ENCODE assay signal across 13 mouse cellular contexts in genomic region chr13:93930561-93931340, GRCm38 (mm10).
A peak's percentile ranks its signal among the peaks of the same experiment; 100 is the strongest.
DNase-seq lines count a peak whose midpoint lies in the region; ATAC-seq lines count a peak whose summit lies in the region.
"Had no signal": no experiment of that assay in that cellular context is flagged by ENCODE, and none has a peak within 500 bp of the region (broad histone marks: within the 10 kb centered on the region; RNA-seq: fewer than 3 reads in every experiment).

No protein-coding gene starts in this region.

- no peak overlapping the region for H3K4me2 ChIP-seq in kidney, embryonic 14.5 days (replicated peaks; ENCODE audit: low read depth, low read length)
- H3K4me2 ChIP-seq in intestine, embryonic 15.5 days (replicated peaks), result no peak overlapping the region
- H3K4me2 ChIP-seq: heart, embryonic 15.5 days; liver, embryonic 15.5 days; neural tube, embryonic 13.5 days had no signal

- no peaks in the 10 kb centered on the region for H3K27me3 ChIP-seq in kidney, embryonic 14.5 days (ENCODE audit: control insufficient read depth, insufficient read depth, low read length)
- no peaks in the 10 kb centered on the region for H3K27me3 ChIP-seq in intestine, embryonic 15.5 days (replicated peaks)
- H3K27me3 ChIP-seq: heart, embryonic 15.5 days; liver, embryonic 15.5 days; neural tube, embryonic 13.5 days had no signal

- peak; percentile 27; the same call in 1 of the 2 replicates for ATAC-seq in cerebellum, adult (ENCODE audit: insufficient number of reproducible peaks, low FRiP score, low TSS enrichment)
- no peak for ATAC-seq in kidney, embryonic 14.5 days (ENCODE audit: low FRiP score, low TSS enrichment)
- no peak for ATAC-seq in intestine, embryonic 15.5 days
- ATAC-seq in activated CD4-positive, CD25-positive, alpha-beta regulatory T cell, adult 4 months, result no peak
- ATAC-seq: forebrain, embryonic 14.5 days had no signal

- H3K4me3 ChIP-seq in kidney, embryonic 14.5 days (ENCODE audit: low read length), result no peak overlapping the region
- H3K4me3 ChIP-seq in intestine, embryonic 15.5 days (replicated peaks), result no peak overlapping the region
- H3K4me3 ChIP-seq: heart, embryonic 15.5 days; liver, embryonic 15.5 days; neural tube, embryonic 13.5 days had no signal

- 54% methylated on average over 7 of the region's 7 CpGs for WGBS in kidney, embryonic 14.5 days
- WGBS in intestine, embryonic 15.5 days, result 49% methylated on average over 7 of the region's 7 CpGs

- no peaks in the 10 kb centered on the region for H3K4me1 ChIP-seq in kidney, embryonic 14.5 days (ENCODE audit: control insufficient read depth, insufficient read depth, low read length)
- H3K4me1 ChIP-seq in intestine, embryonic 15.5 days (replicated peaks), result no peaks in the 10 kb centered on the region
- H3K4me1 ChIP-seq: liver, embryonic 15.5 days; neural tube, embryonic 13.5 days had no signal

- H3K36me3 ChIP-seq in kidney, embryonic 14.5 days (ENCODE audit: control insufficient read depth, insufficient read depth, low read length), result no peaks in the 10 kb centered on the region
- no peaks in the 10 kb centered on the region for H3K36me3 ChIP-seq in intestine, embryonic 15.5 days
- H3K36me3 ChIP-seq: heart, embryonic 15.5 days; liver, embryonic 15.5 days; neural tube, embryonic 13.5 days had no signal

- H3K9me3 ChIP-seq in kidney, embryonic 14.5 days (ENCODE audit: control insufficient read depth, low read length), result no peaks in the 10 kb centered on the region
- no peaks in the 10 kb centered on the region for H3K9me3 ChIP-seq in intestine, embryonic 15.5 days
- H3K9me3 ChIP-seq: heart, embryonic 15.5 days; liver, embryonic 15.5 days; neural tube, embryonic 13.5 days had no signal

- H3K27ac ChIP-seq in kidney, embryonic 14.5 days (ENCODE audit: low read depth, low read length), result no peak overlapping the region
- H3K27ac ChIP-seq in intestine, embryonic 15.5 days, result no peak overlapping the region
- H3K27ac ChIP-seq: heart, embryonic 15.5 days; liver, embryonic 15.5 days; neural tube, embryonic 13.5 days had no signal

- no peak overlapping the region for H3K9ac ChIP-seq in kidney, embryonic 14.5 days (ENCODE audit: low read depth, low read length)
- no peak overlapping the region for H3K9ac ChIP-seq in intestine, embryonic 15.5 days
- H3K9ac ChIP-seq: heart, embryonic 15.5 days; liver, embryonic 15.5 days; neural tube, embryonic 13.5 days had no signal

- DNase-seq in cerebellum, adult 8-10 months, result no peak
- DNase-seq in kidney, adult 11 months, result peak; percentile 45
- DNase-seq in kidney, postnatal 36 days, result peak; percentile 53 to 69
- peak; percentile 64 to 85 for DNase-seq in right cerebral cortex, postnatal 10 days (ENCODE audit: low spot score in 2 of 2)
- DNase-seq: spleen, adult 18-20 months had no signal
